Mouse (Mus musculus) layer of hippocampus, postnatal 25 days (tissue): ENCODE data around the gene Gmds. TPM values are rescaled to one million over a fixed set of nuclear protein-coding genes. Genes with fewer than 3 reads are reported as not detected.
A peak's percentile ranks its signal among the peaks of the same experiment; 100 is the strongest.

ENCODE experiments used
- DNase-seq, 2 experiments: peaks; one replicate each; pipeline ENCODE4 v3.0.0; 2022; ENCODE audit warnings: mixed read lengths in 2 of 2, low spot score in 1 of 2; ENCODE audit errors: extremely low spot score in 1 of 2
- total RNA-seq, 2 experiments: library from RNA; stranded (reverse); gene quantifications; 2 replicates each; pipeline ENCODE4 v1.2.3; 2021

Gmds gene
- total RNA-seq, 2 experiments from 2014 or later, result 12.7 to 16.5 TPM

DNA sequence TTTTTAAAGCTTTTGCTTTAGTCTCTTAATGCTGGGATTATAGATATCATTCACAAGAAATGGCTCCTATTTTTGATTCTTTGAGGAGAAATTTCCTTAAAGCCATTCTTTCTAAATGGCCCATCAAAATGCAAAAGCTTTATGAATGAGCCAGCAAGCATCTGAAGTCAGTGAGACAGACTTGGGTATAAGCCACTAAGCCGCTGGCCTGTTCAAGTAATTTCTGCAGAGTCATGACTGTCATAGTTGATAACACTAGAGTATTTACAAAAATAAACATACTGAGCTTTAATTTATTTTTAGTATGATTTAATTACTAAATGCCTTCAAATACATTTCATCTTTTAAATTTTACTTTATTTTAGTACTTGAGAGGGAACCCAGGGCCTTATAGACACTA, 297.7 kb downstream of the Gmds start:
- no peak for DNase-seq

DNA sequence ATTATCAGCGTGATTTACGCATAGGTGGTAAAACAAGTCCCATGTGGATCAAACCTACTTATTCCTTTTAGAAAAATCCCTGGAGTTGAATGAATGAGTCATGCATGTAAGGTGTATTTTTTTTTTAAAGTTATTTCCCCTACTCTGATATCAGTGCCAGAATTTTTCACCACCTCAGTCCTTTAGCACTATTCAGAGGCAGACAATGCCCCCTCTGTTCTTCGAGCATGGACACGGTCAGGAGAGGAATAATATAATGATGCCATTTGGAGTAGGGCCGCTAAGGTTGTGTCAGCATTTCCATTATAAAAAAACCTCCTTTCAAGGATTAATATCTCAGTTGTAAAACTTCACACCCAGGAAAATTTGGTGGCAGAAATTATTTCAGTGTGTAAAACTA, 301.6 kb downstream of the Gmds start:
- DNase-seq, result no peak

DNA sequence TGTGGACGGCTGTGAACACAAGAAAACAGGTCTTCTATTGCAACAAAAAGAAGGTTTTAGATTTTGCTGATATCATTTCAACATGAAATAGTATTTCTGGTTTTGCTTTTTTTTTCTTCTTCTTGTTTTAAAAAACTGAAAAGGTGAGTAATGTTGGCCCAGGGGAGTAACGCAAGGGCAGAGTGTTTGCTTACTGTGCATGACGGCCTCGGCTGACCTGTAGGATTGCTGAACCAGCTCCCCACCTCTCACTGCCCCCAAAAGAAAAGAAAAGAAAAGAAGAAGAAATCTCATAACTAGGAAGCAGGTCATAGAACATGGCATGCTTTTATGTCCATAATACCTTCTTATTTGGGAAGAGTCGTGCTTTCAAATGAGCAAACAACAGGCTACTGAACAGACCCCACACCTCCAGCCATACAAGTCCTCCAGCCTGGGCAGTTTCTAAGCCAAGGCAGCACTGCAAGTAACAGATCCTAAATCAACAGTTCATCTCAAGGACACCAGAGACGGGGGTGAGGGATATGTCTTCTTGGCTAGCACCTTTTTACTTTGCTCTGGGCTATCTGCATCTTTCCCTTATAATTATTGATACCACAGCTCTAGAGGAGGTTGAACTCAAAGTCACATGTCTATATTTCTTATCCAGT, 303.6 kb downstream of the Gmds start:
- DNase-seq, result no peak

DNA sequence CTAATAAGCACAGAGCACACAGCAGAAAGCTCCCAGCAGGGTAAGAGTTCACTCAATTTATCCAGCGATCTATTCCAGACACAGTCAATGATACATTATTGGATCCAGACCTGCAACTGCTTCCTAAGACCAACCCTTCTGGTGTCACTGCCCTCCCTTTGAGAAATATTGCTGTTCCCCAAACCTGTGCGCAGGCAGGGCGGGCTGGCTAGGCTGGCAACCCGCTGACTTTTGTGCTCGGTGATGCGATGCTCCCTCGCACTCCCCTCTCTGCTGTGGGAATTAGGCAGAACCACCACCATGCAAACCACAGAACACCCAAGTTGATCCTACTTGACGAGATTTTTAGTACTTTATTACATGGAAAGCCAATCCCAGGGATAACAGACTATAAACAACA, 304.4 kb downstream of the Gmds start:
- DNase-seq, result no peak

DNA sequence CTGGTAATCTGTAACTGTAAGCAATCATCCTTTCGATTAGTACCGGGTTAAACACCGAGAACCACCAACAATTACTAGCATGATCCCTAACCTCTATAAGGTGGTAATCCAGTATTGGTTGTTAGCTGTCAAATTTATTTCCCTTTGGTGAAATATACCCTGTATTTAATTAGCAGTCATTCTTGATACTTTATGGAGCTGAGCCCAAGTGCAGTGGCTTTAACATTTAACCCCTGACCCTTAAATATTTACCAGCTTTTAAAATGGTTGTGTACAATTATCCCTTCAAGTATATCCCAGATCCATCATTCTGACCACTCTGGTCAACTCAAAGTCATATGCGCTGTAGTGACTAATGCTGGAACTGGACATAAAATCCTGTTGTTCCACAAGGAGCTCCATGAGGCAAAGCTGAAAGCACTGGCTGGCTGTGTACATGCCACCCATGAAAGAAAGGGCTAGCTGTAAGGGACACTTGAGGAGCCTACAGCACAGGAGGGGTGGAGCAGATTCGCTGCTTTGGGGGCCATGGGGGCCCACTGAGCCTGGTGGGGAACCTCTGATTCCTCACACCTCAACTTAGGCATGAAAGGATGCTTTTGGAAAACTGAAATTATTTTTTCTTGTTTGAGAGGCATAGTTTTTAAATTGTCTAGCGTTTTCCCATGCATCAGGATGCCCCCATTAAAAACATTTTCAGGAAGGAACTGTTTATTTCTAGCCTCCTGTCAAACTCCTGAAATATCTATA, 312.1 kb downstream of the Gmds start:
- DNase-seq, result no peak

DNA sequence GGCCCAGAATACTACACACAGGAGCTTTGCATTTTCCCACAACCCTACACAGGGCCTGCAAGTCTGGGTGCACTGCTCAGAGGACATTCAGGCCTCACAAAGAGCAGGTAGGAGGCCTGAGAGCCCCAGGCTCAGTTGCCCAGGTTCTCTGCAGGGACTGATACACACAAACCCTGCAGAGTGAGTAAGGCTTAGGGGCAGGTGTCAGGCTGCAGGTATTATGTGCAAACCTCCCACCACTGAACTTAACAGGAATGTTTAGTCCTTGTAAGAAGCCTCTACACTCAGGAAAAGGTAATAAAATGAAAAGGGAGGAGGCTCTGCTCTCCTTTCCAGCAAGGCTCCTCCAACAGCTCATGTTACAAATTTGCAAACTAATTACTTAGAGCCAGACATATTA, 313.7 kb downstream of the Gmds start:
- DNase-seq, result no peak

DNA sequence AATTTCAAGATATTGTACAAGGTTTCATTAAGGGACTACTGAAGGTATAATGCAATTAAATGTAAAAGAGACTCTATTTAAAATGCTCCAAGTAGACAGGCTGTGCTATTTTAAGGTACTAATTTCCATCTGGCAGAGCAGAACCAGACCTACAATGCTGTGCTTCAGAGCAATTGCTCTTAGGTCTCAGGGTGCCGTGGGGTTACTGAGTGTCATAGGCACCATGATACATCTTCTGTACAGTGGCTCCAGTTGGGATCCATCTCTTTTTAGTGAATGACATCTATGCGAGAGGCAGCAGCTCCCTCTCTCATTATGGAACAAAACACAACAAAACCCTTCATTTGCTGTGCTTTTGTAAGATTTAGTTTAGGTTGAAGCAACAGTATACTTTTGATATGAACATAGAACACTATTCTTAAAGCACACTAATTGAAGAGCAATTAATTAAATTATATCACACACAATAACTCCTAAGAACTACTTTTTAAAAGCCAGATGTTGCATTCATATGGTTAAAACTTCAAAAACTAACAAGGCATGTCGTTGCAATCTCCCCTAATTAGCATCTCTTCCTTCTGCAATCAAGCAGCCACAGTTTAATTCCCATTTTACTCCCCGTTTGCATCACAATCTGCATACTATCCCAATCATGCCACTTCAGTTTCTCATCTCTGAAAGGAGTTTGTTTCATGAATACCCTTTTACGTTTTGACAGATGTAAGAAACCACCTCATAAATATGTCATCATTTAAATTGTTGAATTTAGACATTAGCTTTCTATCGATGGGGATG, 317.9 kb downstream of the Gmds start:
- DNase-seq, result no peak

DNA sequence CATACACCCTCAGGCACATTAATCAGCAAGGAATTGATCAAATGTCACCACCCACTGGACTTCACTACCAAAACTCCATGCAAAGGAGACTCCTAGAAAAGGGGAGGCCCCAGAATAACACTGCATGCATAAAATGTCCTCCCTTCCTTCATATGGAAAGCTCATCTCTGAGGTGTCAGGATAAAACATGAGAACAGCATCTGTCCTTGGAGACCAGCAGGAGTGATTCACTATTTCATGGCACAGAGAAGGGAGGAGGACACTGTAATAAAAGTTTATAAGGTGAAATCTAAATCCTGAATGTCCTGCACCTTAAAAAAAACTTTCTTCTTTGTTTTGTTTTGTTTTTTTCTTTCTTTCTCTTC, 319.3 kb downstream of the Gmds start:
- no peak for DNase-seq

DNA sequence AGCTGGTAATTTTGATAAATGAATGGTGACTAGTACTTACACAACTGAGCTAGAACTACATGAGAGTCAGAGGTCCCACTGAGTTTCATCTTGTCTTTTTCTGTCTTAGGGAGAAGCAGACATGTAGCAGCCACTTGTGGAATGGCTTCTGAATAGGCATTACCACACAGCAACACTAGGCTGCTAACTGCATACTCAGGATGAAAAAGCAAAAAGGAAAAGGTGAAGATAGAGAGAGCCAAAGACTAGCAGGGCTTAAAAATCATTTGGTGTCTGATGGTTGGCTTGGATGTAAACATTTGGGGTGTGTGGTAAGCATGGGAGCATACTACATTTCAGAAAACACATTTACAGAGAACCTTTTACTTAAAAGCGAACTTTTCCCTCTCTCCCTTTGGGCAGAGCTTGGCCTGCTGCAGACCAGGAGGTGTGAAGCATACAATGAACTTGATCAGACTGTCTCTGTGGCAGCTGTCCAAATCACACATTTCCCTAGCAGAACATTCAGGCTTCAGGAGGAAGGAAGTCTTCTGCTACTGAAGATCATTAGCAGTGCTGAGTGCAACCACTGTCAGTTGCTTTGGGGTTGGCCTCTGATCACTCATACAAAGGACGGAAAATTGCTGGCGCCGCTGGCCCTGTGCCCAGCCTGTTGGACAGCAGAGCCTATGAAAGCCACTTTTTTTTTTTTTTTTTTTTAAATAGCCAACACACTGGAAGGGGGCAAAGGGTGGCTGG, 319.9 kb downstream of the Gmds start:
- DNase-seq, result peak in 1 of 2 experiments; percentile 11

DNA sequence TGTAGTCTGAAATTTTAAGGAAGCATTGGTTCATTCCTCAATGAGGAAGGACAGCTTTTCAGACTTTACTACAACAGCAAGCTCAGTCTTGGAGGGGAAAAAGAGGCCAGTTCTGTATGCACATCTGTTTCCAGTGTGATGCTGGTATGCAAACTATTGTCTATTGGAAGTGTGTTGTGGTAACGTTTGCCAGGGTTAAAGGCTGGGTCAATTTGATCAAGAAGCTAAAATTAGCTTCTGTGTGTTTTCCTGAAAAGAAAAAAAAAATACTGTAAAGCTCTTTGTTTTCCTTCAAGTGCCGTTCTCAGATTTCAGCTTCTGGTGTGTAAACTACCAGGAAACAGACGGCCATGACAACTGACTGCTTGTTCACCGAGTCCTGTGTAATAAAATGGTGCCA, 329.7 kb downstream of the Gmds start:
- DNase-seq, result no peak

DNA sequence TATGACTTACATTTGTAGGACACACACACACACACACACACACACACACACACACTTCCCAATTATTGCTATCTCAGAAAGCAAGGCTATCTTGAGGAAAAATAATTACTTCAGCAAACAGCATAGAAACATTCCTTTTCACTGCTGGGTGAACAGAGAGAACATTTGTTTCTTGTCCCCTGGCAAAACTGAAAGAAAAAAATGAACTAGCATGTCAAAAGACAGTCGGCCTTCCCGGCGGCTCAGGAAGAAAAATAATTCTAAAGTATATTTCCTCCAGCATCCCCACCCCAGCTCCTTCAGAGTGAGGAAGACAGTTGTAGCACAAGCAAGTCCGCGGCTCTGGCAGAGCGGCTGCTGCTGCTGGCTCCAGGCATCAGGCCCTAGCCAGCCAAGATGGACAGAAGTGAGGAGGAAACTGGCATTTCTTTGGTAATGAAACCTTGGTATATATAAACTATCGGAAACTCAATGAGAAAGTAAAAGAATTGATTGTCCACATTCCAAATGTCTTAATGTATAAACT, 330.4 kb downstream of the Gmds start:
- DNase-seq, result no peak

DNA sequence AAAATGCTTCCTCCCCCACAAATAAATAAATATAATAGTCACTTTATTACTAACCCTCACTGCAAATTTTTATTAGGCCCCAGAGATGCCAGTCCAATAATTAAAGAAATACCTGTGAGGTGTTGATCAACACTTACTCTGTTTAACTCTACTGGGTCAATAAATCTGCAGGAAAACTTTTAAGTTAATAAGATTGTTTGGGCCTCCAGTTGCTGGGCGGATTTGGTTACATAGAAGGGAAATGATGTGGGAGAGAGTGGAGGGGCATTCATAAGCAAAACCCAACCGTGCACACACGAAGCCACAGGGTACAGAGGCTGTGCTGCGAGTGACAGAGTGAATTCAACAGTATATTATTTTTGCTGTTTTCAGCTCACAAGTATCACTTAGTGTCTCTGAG, 345.1 kb downstream of the Gmds start:
- DNase-seq, result no peak

DNA sequence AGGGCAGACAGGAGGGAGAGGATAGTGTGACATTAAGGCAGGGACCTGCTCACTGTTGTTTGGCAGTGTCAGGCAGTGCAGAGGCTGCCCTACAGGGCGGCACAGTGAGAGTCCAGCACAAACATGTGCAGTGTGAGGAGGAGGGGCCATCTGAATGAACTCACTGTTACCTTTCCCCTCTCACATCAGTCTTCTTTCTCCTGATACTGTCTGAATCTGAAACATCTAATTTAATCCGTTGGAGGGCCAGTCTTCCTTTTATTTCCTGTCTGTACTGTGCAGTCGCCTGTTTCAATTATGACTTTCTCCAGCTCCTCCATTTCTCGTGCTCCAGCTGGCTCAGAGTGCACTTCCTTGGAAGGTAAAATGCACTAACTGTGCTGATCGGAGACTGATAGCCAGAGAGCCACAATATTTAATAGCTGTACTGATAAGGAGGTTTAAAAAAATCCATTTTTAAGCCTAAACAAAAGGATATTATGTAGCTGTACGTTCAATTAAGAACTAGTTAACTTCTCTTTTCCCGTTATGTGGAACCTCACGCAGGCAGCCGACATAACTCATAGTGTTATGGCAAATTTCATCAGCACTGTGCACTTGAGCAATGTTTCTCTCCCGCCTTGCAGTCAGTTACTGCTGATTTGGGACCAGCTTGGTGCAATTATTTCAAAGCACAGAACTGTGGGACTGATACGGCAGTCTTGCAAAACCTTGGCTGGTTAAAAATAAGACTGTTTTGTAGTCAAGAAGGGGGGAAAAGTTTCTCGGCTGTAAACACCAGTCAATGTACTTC, 345.9 kb downstream of the Gmds start:
- no peak for DNase-seq

DNA sequence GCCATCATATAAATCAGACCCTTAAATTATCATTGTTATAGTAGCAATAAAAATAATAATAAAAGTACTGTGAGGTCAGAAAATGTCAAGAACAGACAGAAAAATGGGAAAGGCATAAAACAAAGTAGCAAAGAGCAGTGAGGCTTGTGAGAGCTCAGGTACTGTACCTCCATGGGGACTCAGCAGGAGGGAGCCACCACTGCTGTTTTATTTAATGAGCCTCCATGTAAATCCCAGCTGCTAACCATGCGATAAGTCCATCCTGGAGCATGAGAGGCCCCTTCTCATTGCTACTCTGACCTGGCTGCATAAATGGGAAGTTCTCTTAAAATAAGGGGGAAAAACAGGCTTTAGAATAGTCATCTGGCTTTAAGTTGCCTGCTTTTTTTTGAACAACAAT, 357.3 kb downstream of the Gmds start:
- no peak for DNase-seq

DNA sequence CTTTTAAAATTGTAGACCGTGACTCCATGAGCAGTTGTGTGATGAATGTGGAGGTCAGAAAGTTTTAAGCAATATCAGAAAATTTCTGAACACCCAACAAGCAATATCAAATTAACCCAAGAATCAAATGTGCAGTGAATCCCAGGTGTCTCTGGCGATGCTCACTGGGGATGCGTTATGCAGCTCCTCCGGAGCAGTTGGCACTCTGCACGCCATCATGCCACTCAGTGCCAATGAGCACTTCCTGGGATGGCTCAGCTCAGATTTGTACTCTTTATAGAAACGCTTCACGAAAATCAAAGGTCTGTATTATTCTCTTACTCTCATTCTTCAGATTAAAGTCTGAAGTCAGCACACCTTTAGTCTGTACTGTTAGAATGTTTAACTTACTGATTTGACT, 360.4 kb downstream of the Gmds start:
- DNase-seq, result no peak

DNA sequence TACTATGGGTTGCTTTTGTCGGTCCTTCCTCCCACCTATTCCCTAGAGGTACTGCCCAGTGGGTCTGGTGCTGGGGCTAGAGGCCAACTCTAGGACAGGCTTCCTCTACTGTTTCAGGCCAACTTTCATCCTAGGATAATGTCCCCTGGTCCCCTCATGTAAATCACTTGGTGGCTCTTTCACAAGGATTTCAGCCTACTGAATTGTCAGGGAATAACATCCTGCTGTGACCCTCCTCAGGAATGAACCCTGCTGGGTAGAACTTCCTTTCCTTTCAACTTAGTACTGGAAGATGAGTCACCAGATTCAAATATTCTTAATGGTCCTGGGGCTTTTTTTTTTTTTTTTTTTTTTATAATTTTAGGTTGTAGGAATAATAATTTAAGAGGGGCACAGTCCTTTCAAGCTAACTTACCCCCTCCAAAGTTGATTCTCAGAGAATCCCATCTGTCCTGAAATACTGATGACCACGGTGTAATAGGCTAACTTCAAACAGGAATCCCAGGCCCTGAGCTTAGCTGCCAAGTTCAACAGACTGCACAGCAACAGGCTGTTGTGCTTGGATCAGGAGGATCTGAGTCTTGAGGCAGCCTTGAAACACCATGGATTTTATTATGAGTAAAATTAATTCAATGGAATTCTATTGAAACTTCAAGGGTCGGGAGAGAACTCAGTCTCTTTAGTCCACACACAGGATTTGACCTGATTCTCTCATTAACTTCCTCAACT, 363.6 kb downstream of the Gmds start:
- DNase-seq, result no peak

DNA sequence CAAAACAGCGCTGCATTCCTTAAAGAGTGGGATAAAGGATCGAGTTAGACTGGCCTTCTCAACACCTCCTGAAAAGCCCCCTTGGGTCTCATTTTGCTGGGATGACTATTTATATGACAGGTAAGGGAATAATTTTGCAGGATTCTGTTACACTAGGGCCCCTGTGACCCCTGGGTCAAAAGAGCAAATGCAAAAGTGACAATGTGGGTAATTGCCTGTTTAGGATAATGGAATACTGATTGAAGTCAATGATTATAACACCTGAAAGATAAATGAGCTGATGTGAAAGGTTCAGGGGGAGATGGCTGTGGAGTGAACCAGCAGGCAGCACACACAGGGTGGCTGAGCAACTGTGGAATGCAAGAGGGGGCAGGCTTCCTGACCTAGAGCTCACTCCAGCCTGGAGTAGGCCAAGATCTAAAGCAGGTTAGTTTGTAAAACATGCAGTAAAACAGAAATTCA, 367.5 kb downstream of the Gmds start:
- DNase-seq, result no peak

DNA sequence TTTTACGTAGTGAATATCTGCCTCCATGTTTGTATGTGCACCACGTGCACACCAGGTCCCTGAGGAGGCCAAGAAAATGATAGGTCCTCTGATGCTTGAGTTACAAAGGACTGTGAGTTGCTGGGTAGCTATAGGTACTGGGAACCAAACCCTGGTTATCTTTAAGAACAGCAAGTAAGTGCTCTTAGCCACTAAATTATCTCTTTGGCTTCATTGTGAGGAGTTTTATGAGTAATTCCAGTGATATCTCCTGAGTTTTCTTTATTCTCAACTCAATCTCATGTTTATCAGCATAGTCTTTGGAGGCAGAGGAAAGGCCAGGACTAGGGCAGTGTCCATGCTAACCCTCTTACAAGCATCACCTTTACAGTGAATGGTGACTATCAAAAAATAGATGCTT, 370.3 kb downstream of the Gmds start:
- no peak for DNase-seq

DNA sequence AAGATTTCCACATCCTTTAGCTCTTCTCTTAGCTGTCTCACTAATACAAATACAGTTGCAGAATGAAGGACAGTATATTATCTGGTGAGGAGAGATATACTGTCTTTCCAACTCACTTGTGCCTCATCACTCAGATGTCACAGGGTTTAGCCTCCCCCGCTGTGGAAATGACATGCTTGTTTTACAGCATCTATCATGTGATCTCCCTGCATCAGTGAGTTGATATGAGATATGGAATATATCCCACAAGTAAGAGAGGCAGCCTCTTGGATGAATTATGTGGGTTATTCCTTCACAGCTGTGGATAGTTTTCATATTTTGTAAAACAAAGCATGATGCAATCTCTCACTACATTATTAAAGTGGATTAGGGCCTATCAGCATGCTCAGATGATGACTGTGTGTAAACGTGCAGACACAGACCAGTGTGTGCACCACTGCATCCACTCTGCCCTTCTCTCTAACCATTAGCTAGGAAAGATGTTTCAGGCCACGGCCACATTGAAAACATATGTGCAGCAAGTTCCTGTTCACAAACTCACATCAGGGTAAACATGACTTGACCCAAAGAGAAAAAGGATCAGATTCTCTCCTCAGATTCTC, 371.5 kb downstream of the Gmds start:
- DNase-seq, result no peak
